Mouse (Mus musculus): ENCODE data around the gene Samd4b. TPM values are rescaled to one million over a fixed set of nuclear protein-coding genes. Genes with fewer than 3 reads are reported as not detected.

The Samd4b gene
- total RNA-seq, 1 experiment: 30.3 TPM

- Histone ChIP-seq H3K9me3 (ENCODE audit: control insufficient read depth, insufficient read depth, low read depth, low read length) (no peaks in the 10 kb centered on the region), H3K9ac (ENCODE audit: insufficient read depth, low read depth, low read length, poor library complexity, severe bottlenecking) (no peak overlapping the region), H3K27ac (ENCODE audit: insufficient read depth, low read depth, low read length, poor library complexity, severe bottlenecking) (no peak overlapping the region), H3K4me1 (ENCODE audit: control insufficient read depth in 2 of 2, insufficient read depth in 2 of 2, low read length in 2 of 2, poor library complexity in 1 of 2) (peaks cover 27 to 48% of the 10 kb centered on the region in 2 experiments), H3K4me3 (ENCODE audit: insufficient read depth in 1 of 2, low read depth in 1 of 2, low read length in 2 of 2, poor library complexity in 1 of 2, severe bottlenecking in 1 of 2) (no peak overlapping the region), H3K36me3 (ENCODE audit: control insufficient read depth, insufficient read depth, low read length, poor library complexity, severe bottlenecking) (no peaks in the 10 kb centered on the region)
- no peak for DNase-seq (ENCODE audit: low read depth, low spot score)
- in situ Hi-C loops (cut with MboI; ENCODE audit: low sequenced_read_pairs in 2 of 2, unreplicated experiment in 2 of 2): no loop called here
- no peak for TF ChIP-seq ZC3H11A (IDR thresholded peaks at IDR 0.05; ENCODE audit: borderline replicate concordance, low read depth, low read length)
- no peak for TF ChIP-seq ZNF384 (IDR thresholded peaks at IDR 0.05; ENCODE audit: low read depth, low read length)
- TF ChIP-seq HCFC1 (IDR thresholded peaks at IDR 0.05; ENCODE audit: borderline replicate concordance, insufficient read depth, low read length): no peak
- TF ChIP-seq MAFK (IDR thresholded peaks at IDR 0.05; ENCODE audit: insufficient read depth, low read depth, low read length): no peak
- no peak for TF ChIP-seq CHD2 (IDR thresholded peaks at IDR 0.05; ENCODE audit: low read depth, low read length)
Observed at GRCm38 (mm10) chr7:28587644-28588043, 10.3 kb downstream of the Samd4b start.

GRCm38 (mm10) chr7:28586663-28587411 is 11.1 kb downstream of the Samd4b start:
- H3K4me3 ChIP-seq (ENCODE audit: insufficient read depth in 1 of 2, low read depth in 1 of 2, low read length in 2 of 2, poor library complexity in 1 of 2, severe bottlenecking in 1 of 2): no peak overlapping the region
- in situ Hi-C loops (cut with MboI; ENCODE audit: low sequenced_read_pairs in 2 of 2, unreplicated experiment in 2 of 2): no loop called here
- H3K9me3 ChIP-seq (ENCODE audit: control insufficient read depth, insufficient read depth, low read depth, low read length): no peaks in the 10 kb centered on the region
- no peak overlapping the region for H3K27ac ChIP-seq (ENCODE audit: insufficient read depth, low read depth, low read length, poor library complexity, severe bottlenecking)
- peaks cover 19 to 42% of the 10 kb centered on the region in 2 experiments for H3K4me1 ChIP-seq (ENCODE audit: control insufficient read depth in 2 of 2, insufficient read depth in 2 of 2, low read length in 2 of 2, poor library complexity in 1 of 2)
- no peak overlapping the region for H3K9ac ChIP-seq (ENCODE audit: insufficient read depth, low read depth, low read length, poor library complexity, severe bottlenecking)
- H3K36me3 ChIP-seq (ENCODE audit: control insufficient read depth, insufficient read depth, low read length, poor library complexity, severe bottlenecking): no peaks in the 10 kb centered on the region
- no peak for DNase-seq (ENCODE audit: low read depth, low spot score)
- TF ChIP-seq MAFK (IDR thresholded peaks at IDR 0.05; ENCODE audit: insufficient read depth, low read depth, low read length): no peak
- TF ChIP-seq CHD2 (IDR thresholded peaks at IDR 0.05; ENCODE audit: low read depth, low read length): no peak
- no peak for TF ChIP-seq ZNF384 (IDR thresholded peaks at IDR 0.05; ENCODE audit: low read depth, low read length)
- no peak for TF ChIP-seq HCFC1 (IDR thresholded peaks at IDR 0.05; ENCODE audit: borderline replicate concordance, insufficient read depth, low read length)
- no peak for TF ChIP-seq ZC3H11A (IDR thresholded peaks at IDR 0.05; ENCODE audit: borderline replicate concordance, low read depth, low read length)

DNA sequence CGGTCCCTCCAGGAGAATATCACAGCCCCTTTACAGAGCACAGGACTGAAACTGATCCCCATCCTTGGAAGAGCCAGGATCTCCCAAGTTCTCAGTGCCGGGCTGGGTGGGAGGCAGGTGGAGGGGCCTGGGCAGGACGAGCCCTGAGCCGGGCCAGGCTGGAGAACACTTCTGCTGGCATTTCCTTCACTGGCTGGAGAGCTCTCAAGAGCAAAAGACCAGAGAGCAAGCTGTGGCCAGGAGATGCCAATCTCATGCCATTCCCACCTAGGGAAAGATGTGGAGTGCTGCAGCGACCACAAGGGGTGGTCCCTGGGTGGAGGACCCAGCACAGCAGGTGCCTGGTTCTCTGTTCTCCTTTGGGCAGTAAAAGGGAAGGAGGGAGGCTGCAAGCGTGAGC is 12.9 kb downstream of the Samd4b start:
- H3K27ac ChIP-seq (ENCODE audit: insufficient read depth, low read depth, low read length, poor library complexity, severe bottlenecking): no peak overlapping the region
- H3K9ac ChIP-seq (ENCODE audit: insufficient read depth, low read depth, low read length, poor library complexity, severe bottlenecking): no peak overlapping the region
- in situ Hi-C loops (cut with MboI; ENCODE audit: low sequenced_read_pairs in 2 of 2, unreplicated experiment in 2 of 2): no loop called here
- H3K4me1 ChIP-seq (ENCODE audit: control insufficient read depth in 2 of 2, insufficient read depth in 2 of 2, low read length in 2 of 2, poor library complexity in 1 of 2): peaks cover 11 to 37% of the 10 kb centered on the region in 2 experiments
- H3K4me3 ChIP-seq (ENCODE audit: insufficient read depth in 1 of 2, low read depth in 1 of 2, low read length in 2 of 2, poor library complexity in 1 of 2, severe bottlenecking in 1 of 2): no peak overlapping the region
- no peaks in the 10 kb centered on the region for H3K36me3 ChIP-seq (ENCODE audit: control insufficient read depth, insufficient read depth, low read length, poor library complexity, severe bottlenecking)
- no peaks in the 10 kb centered on the region for H3K9me3 ChIP-seq (ENCODE audit: control insufficient read depth, insufficient read depth, low read depth, low read length)
- TF ChIP-seq MAFK (IDR thresholded peaks at IDR 0.05; ENCODE audit: insufficient read depth, low read depth, low read length) (no peak), CHD2 (IDR thresholded peaks at IDR 0.05; ENCODE audit: low read depth, low read length) (no peak), ZC3H11A (IDR thresholded peaks at IDR 0.05; ENCODE audit: borderline replicate concordance, low read depth, low read length) (no peak), ZNF384 (IDR thresholded peaks at IDR 0.05; ENCODE audit: low read depth, low read length) (no peak), HCFC1 (IDR thresholded peaks at IDR 0.05; ENCODE audit: borderline replicate concordance, insufficient read depth, low read length) (no peak)
- DNase-seq (ENCODE audit: low read depth, low spot score): no peak

DNA sequence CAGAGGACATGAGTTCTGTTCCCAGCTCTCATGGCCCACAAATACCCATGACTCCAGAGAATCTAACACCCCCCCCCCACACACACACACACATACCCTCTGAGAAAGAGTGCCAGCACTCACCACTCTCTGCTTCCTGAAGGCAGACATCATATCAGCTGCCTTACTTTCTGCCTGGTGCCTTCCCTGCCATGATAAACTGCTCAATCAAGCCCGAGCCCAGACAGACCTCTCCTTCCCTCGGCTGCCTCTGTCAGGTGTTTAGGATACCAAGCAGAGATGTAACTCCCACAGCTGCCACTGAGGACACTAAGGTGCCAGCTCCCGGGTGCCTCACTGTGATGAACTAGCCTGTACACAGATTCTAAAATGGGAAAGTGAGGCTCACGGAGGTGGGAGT is 13.5 kb downstream of the Samd4b start:
- in situ Hi-C loops (cut with MboI; ENCODE audit: low sequenced_read_pairs in 2 of 2, unreplicated experiment in 2 of 2): no loop called here
- H3K36me3 ChIP-seq (ENCODE audit: control insufficient read depth, insufficient read depth, low read length, poor library complexity, severe bottlenecking): no peaks in the 10 kb centered on the region
- no peak for TF ChIP-seq HCFC1 (IDR thresholded peaks at IDR 0.05; ENCODE audit: borderline replicate concordance, insufficient read depth, low read length)
- no peak overlapping the region for H3K27ac ChIP-seq (ENCODE audit: insufficient read depth, low read depth, low read length, poor library complexity, severe bottlenecking)
- no peak for DNase-seq (ENCODE audit: low read depth, low spot score)
- H3K4me1 ChIP-seq (ENCODE audit: control insufficient read depth in 2 of 2, insufficient read depth in 2 of 2, low read length in 2 of 2, poor library complexity in 1 of 2): peaks cover 13 to 40% of the 10 kb centered on the region in 2 experiments
- H3K9me3 ChIP-seq (ENCODE audit: control insufficient read depth, insufficient read depth, low read depth, low read length): no peaks in the 10 kb centered on the region
- no peak overlapping the region for H3K9ac ChIP-seq (ENCODE audit: insufficient read depth, low read depth, low read length, poor library complexity, severe bottlenecking)
- no peak overlapping the region for H3K4me3 ChIP-seq (ENCODE audit: insufficient read depth in 1 of 2, low read depth in 1 of 2, low read length in 2 of 2, poor library complexity in 1 of 2, severe bottlenecking in 1 of 2)
